Mouse (Mus musculus): Measurements from ENCODE around the gene Tmem59l. TPM values are rescaled to one million over a fixed set of nuclear protein-coding genes. Genes with fewer than 3 reads are reported as not detected.
"Not testable (repeated sequence)": the region's sequence is repeated elsewhere in the genome, so short reads cannot be mapped to it uniquely, and the experiment has no call there.

Tmem59l gene
- polyA plus RNA-seq, 1 experiment from 2014 or later = 9.6 TPM

GRCm38 (mm10) chr8:70519606-70520005, 32.4 kb upstream of the Tmem59l start:
- Histone ChIP-seq H3K4me3 (no peak overlapping the region), H3K9me3 (no peaks in the 10 kb centered on the region), H3K36me3 (peaks cover 36% of the 10 kb centered on the region), H3K27ac (no peak overlapping the region), H3K27me3 (no peaks in the 10 kb centered on the region), H3K9ac (no peak overlapping the region), H3K4me1 (peaks cover 13% of the 10 kb centered on the region), H3K4me2 (no peak overlapping the region)
- 58% methylated on average over 2 of the region's 2 CpGs for WGBS
- ATAC-seq (ENCODE audit: insufficient number of reproducible peaks, low FRiP score, low TSS enrichment, low read depth) = no peak

DNA sequence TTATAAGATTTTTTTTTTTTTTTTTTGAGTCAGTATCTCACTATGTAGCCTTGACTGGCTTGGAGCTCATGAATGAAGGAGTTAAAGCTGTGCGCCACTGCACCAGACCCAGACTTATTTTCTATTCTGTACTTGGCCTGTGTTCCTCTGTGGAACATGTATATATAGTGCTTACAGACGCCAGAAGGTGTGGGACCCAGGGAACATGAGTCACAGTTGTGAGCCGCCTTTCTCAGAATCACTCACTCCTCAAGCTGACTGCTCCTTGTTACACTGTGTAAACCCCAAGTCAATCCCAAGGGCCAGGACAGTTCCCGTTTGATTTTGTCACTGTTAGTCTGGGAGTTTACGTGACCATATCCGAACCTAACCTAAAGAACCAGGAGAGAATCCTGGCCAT, 31.9 kb upstream of the Tmem59l start:
- Histone ChIP-seq H3K27me3 (no peaks in the 10 kb centered on the region), H3K27ac (no peak overlapping the region), H3K36me3 (peaks cover 41% of the 10 kb centered on the region), H3K9me3 (no peaks in the 10 kb centered on the region), H3K4me1 (peaks cover 13% of the 10 kb centered on the region), H3K9ac (no peak overlapping the region), H3K4me3 (no peak overlapping the region), H3K4me2 (no peak overlapping the region)
- WGBS = 89% methylated on average over 6 of the region's 6 CpGs
- ATAC-seq (ENCODE audit: insufficient number of reproducible peaks, low FRiP score, low TSS enrichment, low read depth) = no peak

- H3K9me3 ChIP-seq = no peaks in the 10 kb centered on the region
- H3K27ac ChIP-seq = no peak overlapping the region
- 67% methylated on average over 10 of the region's 10 CpGs for WGBS
- no peak overlapping the region for H3K9ac ChIP-seq
- peaks cover 48% of the 10 kb centered on the region for H3K36me3 ChIP-seq
- no peak overlapping the region for H3K4me3 ChIP-seq
- no peaks in the 10 kb centered on the region for H3K27me3 ChIP-seq
- ATAC-seq (ENCODE audit: insufficient number of reproducible peaks, low FRiP score, low TSS enrichment, low read depth) = no peak
- peaks cover 16% of the 10 kb centered on the region for H3K4me1 ChIP-seq
- H3K4me2 ChIP-seq = no peak overlapping the region
Measured at GRCm38 (mm10) chr8:70517940-70518643, 30.9 kb upstream of the Tmem59l start.

DNA sequence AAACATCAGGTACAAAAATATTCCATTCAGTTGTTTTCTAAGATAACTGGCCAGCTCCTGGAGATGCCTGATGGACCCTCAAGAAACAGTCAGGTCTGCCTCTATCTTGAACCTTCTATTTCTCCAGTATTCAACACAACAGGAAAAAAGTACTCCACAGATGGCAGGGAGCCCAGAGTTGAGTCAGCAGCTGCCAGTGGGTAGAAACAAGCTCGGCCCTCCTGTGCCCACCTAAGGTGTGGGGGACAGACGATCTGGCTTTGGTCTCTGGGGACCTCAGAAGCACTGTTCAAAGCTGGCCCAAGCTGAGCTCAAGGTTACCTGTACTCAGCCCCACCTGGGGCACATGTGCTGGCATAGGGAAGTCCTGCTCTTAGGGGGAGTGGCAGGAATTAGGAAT, 26.3 kb upstream of the Tmem59l start:
- Histone ChIP-seq H3K4me3 (no peak overlapping the region), H3K9me3 (no peaks in the 10 kb centered on the region), H3K36me3 (peaks cover 45% of the 10 kb centered on the region), H3K4me2 (no peak overlapping the region), H3K27ac (no peak overlapping the region; the same call in 1 of the 2 replicates), H3K9ac (no peak overlapping the region), H3K27me3 (no peaks in the 10 kb centered on the region), H3K4me1 (peaks cover 29% of the 10 kb centered on the region)
- 44% methylated on average over 2 of the region's 2 CpGs for WGBS
- no peak for ATAC-seq (ENCODE audit: insufficient number of reproducible peaks, low FRiP score, low TSS enrichment, low read depth)

GRCm38 (mm10) chr8:70512253-70512903, 25.2 kb upstream of the Tmem59l start:
- peaks cover 30% of the 10 kb centered on the region for H3K4me1 ChIP-seq
- ATAC-seq (ENCODE audit: insufficient number of reproducible peaks, low FRiP score, low TSS enrichment, low read depth) = no peak
- no peak overlapping the region for H3K27ac ChIP-seq
- no peak overlapping the region for H3K4me2 ChIP-seq
- H3K4me3 ChIP-seq = no peak overlapping the region
- H3K9me3 ChIP-seq = no peaks in the 10 kb centered on the region
- no peak overlapping the region for H3K9ac ChIP-seq
- no peaks in the 10 kb centered on the region for H3K27me3 ChIP-seq
- peaks cover 44% of the 10 kb centered on the region for H3K36me3 ChIP-seq
- WGBS = 91% methylated on average over 11 of the region's 11 CpGs

- WGBS = 95% methylated on average over 2 of the region's 2 CpGs
- Histone ChIP-seq H3K4me2 (no peak overlapping the region), H3K4me3 (no peak overlapping the region), H3K9ac (no peak overlapping the region), H3K27me3 (no peaks in the 10 kb centered on the region), H3K27ac (no peak overlapping the region), H3K36me3 (peaks cover 49% of the 10 kb centered on the region), H3K4me1 (peaks cover 33% of the 10 kb centered on the region), H3K9me3 (no peaks in the 10 kb centered on the region)
- ATAC-seq (ENCODE audit: insufficient number of reproducible peaks, low FRiP score, low TSS enrichment, low read depth) = no peak
Measured at GRCm38 (mm10) chr8:70511770-70512169, 24.6 kb upstream of the Tmem59l start.

GRCm38 (mm10) chr8:70511174-70511573, 24.0 kb upstream of the Tmem59l start:
- peak overlapping the region; percentile 65 for H3K4me2 ChIP-seq
- not testable (repeated sequence) for ATAC-seq (ENCODE audit: insufficient number of reproducible peaks, low FRiP score, low TSS enrichment, low read depth); H3K9ac ChIP-seq; H3K9me3 ChIP-seq; H3K27me3 ChIP-seq; H3K27ac ChIP-seq
- H3K36me3 ChIP-seq = peaks cover 43% of the 10 kb centered on the region
- WGBS = 87% methylated on average over 6 of the region's 6 CpGs
- H3K4me3 ChIP-seq = peak overlapping the region; percentile 99
- peaks cover 34% of the 10 kb centered on the region for H3K4me1 ChIP-seq

DNA sequence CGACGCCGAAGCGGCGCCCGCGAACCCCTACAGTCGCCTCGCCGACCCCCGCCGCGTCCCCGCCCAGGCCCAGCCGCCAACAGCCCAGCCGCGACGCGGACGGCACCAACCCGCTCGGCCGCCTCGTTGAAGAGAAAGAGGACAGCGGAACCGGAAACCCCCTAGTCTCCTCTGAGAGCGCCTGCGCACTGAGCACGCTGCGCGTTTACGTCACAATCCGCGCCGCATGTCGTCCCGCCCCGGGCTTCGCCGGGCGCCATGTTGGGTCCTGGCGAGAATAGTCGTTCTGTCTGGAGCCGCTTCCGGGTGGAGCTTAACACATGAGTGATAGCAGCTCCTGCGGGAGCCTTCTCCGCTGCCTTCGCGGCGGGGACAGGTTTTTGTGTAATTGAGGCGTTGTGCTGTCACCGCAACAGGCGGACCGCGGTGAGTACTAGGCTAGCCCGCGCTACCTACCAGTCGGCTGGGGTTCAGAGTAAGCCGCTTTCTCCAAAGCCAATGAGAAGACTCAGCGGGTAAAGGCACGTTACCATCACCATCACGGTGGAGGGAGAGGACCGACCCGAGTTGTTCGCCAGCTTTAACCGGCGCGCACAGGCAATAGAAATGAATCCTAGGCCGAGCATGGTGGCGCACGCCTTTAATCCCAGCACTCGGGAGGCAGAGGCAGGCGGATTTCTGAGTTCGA, 23.2 kb upstream of the Tmem59l start, which contains the start of gene Uba52:
Gene Uba52 (minus strand): TSS at position 574 of the 688 bp plus-strand sequence.
- Histone ChIP-seq H3K9ac (peak within 1 kb of the TSS; percentile 99), H3K27ac (peak within 1 kb of the TSS; percentile 98), H3K9me3 (no peaks in the 10 kb centered on the region), H3K4me1 (peaks cover 42% of the 10 kb centered on the region), H3K36me3 (peaks cover 42% of the 10 kb centered on the region), H3K27me3 (no peaks in the 10 kb centered on the region), H3K4me3 (peak within 1 kb of the TSS; percentile 99), H3K4me2 (peak within 1 kb of the TSS; percentile 65)
- under 1% methylated on average over 73 of the region's 74 CpGs for WGBS
- ATAC-seq (ENCODE audit: insufficient number of reproducible peaks, low FRiP score, low TSS enrichment, low read depth) = peak; percentile 83

- ATAC-seq (ENCODE audit: insufficient number of reproducible peaks, low FRiP score, low TSS enrichment, low read depth) = no peak
- Histone ChIP-seq H3K27ac (peak overlapping the region; percentile 98), H3K4me2 (peak overlapping the region; percentile 65), H3K27me3 (no peaks in the 10 kb centered on the region), H3K36me3 (peaks cover 35% of the 10 kb centered on the region), H3K4me1 (peaks cover 51% of the 10 kb centered on the region), H3K4me3 (peak overlapping the region; percentile 99), H3K9ac (peak overlapping the region; percentile 99), H3K9me3 (no peaks in the 10 kb centered on the region)
- WGBS = 9% methylated on average over 25 of the region's 25 CpGs
Measured at GRCm38 (mm10) chr8:70509281-70509952, 22.3 kb upstream of the Tmem59l start.

DNA sequence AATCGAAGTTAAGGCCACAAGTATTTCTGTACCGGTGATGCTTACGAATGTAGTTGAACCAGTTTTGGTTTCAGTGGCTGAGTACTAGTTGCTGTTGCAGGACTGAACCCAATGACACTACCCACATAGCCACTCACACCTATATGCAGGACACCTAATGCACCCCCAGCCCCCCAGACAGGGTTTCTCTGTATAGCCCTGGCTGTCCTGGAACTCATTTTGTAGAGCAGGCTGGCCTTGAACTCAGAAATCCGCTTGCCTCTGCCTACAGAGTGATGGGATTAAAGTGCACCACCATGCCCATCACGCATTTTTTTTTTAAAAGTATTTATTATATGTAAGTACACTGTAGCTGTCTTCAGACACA, 19.9 kb upstream of the Tmem59l start:
- peak overlapping the region; percentile 96 for H3K27ac ChIP-seq
- H3K27me3 ChIP-seq = peaks cover 9% of the 10 kb centered on the region
- WGBS = 57% methylated on average over 5 of the region's 5 CpGs
- H3K36me3 ChIP-seq = peaks cover 22% of the 10 kb centered on the region
- H3K4me2 ChIP-seq = no peak overlapping the region
- H3K9ac ChIP-seq = no peak overlapping the region
- no peaks in the 10 kb centered on the region for H3K9me3 ChIP-seq
- no peak for ATAC-seq (ENCODE audit: insufficient number of reproducible peaks, low FRiP score, low TSS enrichment, low read depth)
- peaks cover 63% of the 10 kb centered on the region for H3K4me1 ChIP-seq
- H3K4me3 ChIP-seq = peak overlapping the region; percentile 76

DNA sequence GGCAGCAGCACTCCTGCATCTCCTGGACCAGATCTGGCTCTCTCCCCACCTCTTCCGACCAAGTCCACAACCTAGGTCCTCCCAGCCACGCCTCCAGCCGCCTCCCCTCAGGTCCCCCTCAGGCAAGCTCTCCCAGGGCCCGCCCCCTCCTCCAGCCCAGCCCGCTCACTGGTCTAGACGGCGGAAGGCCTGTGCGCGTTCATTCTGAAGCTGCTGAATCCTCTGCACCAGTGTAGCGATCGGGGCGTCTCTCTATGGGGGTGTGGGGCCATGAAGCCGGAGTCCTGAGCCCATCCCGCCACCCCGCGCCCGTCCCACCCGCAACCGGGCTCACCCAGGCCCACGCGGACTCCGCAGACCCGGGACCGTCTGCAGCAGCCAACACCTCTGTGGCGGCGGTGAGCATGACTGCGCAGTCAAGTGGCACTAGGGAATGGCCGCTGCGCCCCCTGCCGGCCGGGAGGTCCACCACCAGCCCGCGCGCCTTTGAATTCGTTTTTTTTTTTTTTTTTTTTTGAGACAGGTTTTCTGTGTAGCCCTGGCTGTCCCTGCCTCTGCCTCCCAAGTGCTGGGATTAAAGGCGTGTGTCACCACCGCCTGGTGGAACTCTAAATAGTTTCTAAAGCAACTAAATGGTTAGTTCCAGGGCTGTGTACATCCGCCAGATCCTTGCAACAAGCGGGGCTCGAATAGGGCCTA, 19.3 kb upstream of the Tmem59l start, which contains the start of gene Rex1bd:
Gene Rex1bd (minus strand): TSS at position 425 of the 699 bp plus-strand sequence.
- H3K27ac ChIP-seq = peak within 1 kb of the TSS; percentile 96

More for the DNA sequence above, 19.3 kb upstream of the Tmem59l start, which contains the start of gene Rex1bd:
- Histone ChIP-seq H3K9ac (peak within 1 kb of the TSS; percentile 82), H3K27me3 (peaks cover 14% of the 10 kb centered on the region), H3K4me2 (peak within 1 kb of the TSS; percentile 81), H3K9me3 (no peaks in the 10 kb centered on the region), H3K36me3 (peaks cover 22% of the 10 kb centered on the region), H3K4me1 (peaks cover 63% of the 10 kb centered on the region), H3K4me3 (peak within 1 kb of the TSS; percentile 76)
- 2% methylated on average over 40 of the region's 40 CpGs for WGBS
- ATAC-seq (ENCODE audit: insufficient number of reproducible peaks, low FRiP score, low TSS enrichment, low read depth) = peak; percentile 86
